Mouse (Mus musculus) small intestine, adult 2 months (tissue): ENCODE measurements around the gene Hibadh.

Experiments
- CTCF ChIP-seq: fragments of 200-500 bp; IDR thresholded peaks from 2 replicates; pipeline ENCODE4 v1.5.1; 2012; ENCODE audit warnings: low read depth, mild to moderate bottlenecking, control low read depth, inconsistent platforms, low read length, moderate library complexity, mixed read lengths; ENCODE audit not compliant: insufficient replicate concordance, insufficient read length; ENCODE audit errors: extremely low read depth
- POLR2A ChIP-seq: fragments of 200-500 bp; IDR thresholded peaks from 2 replicates; pipeline ENCODE4 v1.6.1; 2012; ENCODE audit warnings: low read depth, mild to moderate bottlenecking, control low read depth, inconsistent platforms, low read length, moderate library complexity

GRCm38 (mm10) chr6:52639546-52640223 lies 504 bp downstream of the Hibadh start:
- TF ChIP-seq CTCF (no peak), POLR2A (no peak)
